9 mouse cellular contexts compared by ENCODE assay signal in the genomic region with DNA sequence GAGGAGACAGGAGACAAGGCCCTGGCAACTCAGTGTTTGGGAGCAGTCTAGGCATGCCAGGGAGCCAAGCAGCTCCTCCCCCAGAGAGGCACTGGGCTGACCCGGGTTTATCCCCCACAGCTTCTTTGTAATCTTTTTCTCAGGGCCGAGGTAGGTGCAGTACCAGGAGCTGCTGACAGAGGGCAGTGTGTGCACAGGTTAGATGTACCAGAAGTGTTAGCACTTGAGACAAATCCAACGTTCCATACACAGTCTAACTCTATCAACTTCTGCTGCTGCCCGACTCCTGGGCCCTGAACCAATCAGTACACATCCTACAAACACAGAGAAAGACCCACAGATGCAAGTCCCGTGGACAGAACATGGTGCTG. TPM values are rescaled to one million over a fixed set of nuclear protein-coding genes. Genes with fewer than 3 reads are reported as not detected.
A peak's percentile ranks its signal among the peaks of the same experiment; 100 is the strongest.
DNase-seq lines count a peak whose midpoint lies in the region; ATAC-seq and TF ChIP-seq lines count a peak whose summit lies in the region.
"Had no signal": no experiment of that assay in that cellular context is flagged by ENCODE, and none has a peak within 500 bp of the region (broad histone marks: within the 10 kb centered on the region; RNA-seq: fewer than 3 reads in every experiment).

No protein-coding gene starts in this region.

- 7% methylated on average over 5 of the region's 5 CpGs for WGBS in hindbrain, embryonic 12.5 days

- POLR2A ChIA-PET in Patski (lab: Charles Lee): no interaction called here

- H3K27me3 ChIP-seq in Patski: peaks cover 6% of the 10 kb centered on the region
- no peaks in the 10 kb centered on the region for H3K27me3 ChIP-seq in hindbrain, embryonic 12.5 days

- H3K4me2 ChIP-seq in hindbrain, embryonic 12.5 days (replicated peaks): no peak overlapping the region

- H3K9me3 ChIP-seq in hindbrain, embryonic 12.5 days (replicated peaks): no peaks in the 10 kb centered on the region

- CTCF ChIA-PET in Patski (lab: Charles Lee): interaction anchor here (0.6 to 3.3 kb wide), 10 partner anchors 17 to 449 kb away, joined by 3 to 26 read pairs (median 9); no protein-coding TSS in a partner anchor

- H3K4me3 ChIP-seq in hindbrain, embryonic 12.5 days: no peak overlapping the region
- H3K4me3 ChIP-seq: myocyte had no signal

- peak; percentile 12 for DNase-seq in Patski (ENCODE audit: low read depth, low spot score)
- peak; percentile 93 to 96 for DNase-seq in cerebellum, postnatal 10 days
- peak; percentile 70 to 88 for DNase-seq in frontal cortex, postnatal 10 days (ENCODE audit: low spot score in 2 of 2)
- peak; percentile 96 to 97 for DNase-seq in layer of hippocampus, postnatal 10 days (ENCODE audit: low spot score in 2 of 2)
- peak; percentile 90 for DNase-seq in lung, postnatal 10 days
- DNase-seq in retina, embryonic 14.5 days (ENCODE audit: low spot score): peak; percentile 97
- peak; percentile 71 for DNase-seq in thymus, postnatal 25 days

- in situ Hi-C loops in Patski (cut with MboI; ENCODE audit: low pct_unique_long_range_greater_than_20kb): loop anchor here (5.0 kb wide), 4 partner anchors 200 to 435 kb away; a partner anchor contains a TSS

- no peaks in the 10 kb centered on the region for H3K36me3 ChIP-seq in hindbrain, embryonic 12.5 days

- ATAC-seq in Patski: peak; percentile 27
- ATAC-seq in hindbrain, embryonic 12.5 days (ENCODE audit: low FRiP score): peak; percentile 67

- H3K4me1 ChIP-seq in hindbrain, embryonic 12.5 days: peaks cover 5% of the 10 kb centered on the region; the same call in 1 of the 2 replicates

- H3K9ac ChIP-seq in hindbrain, embryonic 12.5 days: no peak overlapping the region

- peak; percentile 93 for TF ChIP-seq CTCF in Patski (IDR thresholded peaks at IDR 0.05)

- H3K27ac ChIP-seq in hindbrain, embryonic 12.5 days: no peak overlapping the region

RNA-seq across cellular contexts. Expression of a gene that starts 13.6 kb away (rescaled TPM):
- polyA plus RNA-seq in Patski (2021): not detected
- not detected in 2 replicates for polyA plus RNA-seq in hindbrain, embryonic 12.5 days (2016; fragmentation: Nextera tagmentation; extraction: Ambion mirVana)
- not detected for total RNA-seq in layer of hippocampus, postnatal 10 days (2021)
- polyA plus RNA-seq: myocyte had no signal

RNA-seq across cellular contexts. Expression of a gene that starts 29.4 kb away (rescaled TPM):
- not detected for polyA plus RNA-seq in Patski (2021)
- polyA plus RNA-seq in hindbrain, embryonic 12.5 days (2016; fragmentation: Nextera tagmentation; extraction: Ambion mirVana): 0.57 and 0.65 TPM in 2 replicates
- 1 to 10 TPM; 2.7 to 4.4 TPM for total RNA-seq in layer of hippocampus, postnatal 10 days (2021)
- polyA plus RNA-seq: myocyte had no signal

RNA-seq across cellular contexts. Expression of a gene that starts 29.8 kb away (rescaled TPM):
- polyA plus RNA-seq in Patski (2021): not detected
- polyA plus RNA-seq in hindbrain, embryonic 12.5 days (2016; fragmentation: Nextera tagmentation; extraction: Ambion mirVana): not detected in 2 replicates
- not detected for total RNA-seq in layer of hippocampus, postnatal 10 days (2021)
- polyA plus RNA-seq: myocyte had no signal

RNA-seq across cellular contexts. Expression of a gene that starts 45.3 kb away (rescaled TPM):
- not detected for polyA plus RNA-seq in Patski (2021)
- polyA plus RNA-seq in hindbrain, embryonic 12.5 days (2016; fragmentation: Nextera tagmentation; extraction: Ambion mirVana): not detected in 2 replicates
- 1 to 10 TPM; 2.0 to 2.1 TPM for total RNA-seq in layer of hippocampus, postnatal 10 days (2021)
- polyA plus RNA-seq: myocyte had no signal

RNA-seq across cellular contexts. Expression of a gene that starts 60.0 kb away (rescaled TPM):
- 0.03 TPM for polyA plus RNA-seq in Patski (2021)
- 14.1 and 16.6 TPM in 2 replicates for polyA plus RNA-seq in hindbrain, embryonic 12.5 days (2016; fragmentation: Nextera tagmentation; extraction: Ambion mirVana)
- total RNA-seq in layer of hippocampus, postnatal 10 days (2021): not detected

Comparison
In these comparisons a context has a peak if more than half of its experiments do, and no peak if none do; other contexts are left out.
1. DNase-seq: peak in every context shown above with its lines; median percentile 97 in retina, embryonic 14.5 days; 96 in layer of hippocampus, postnatal 10 days; 94 in cerebellum, postnatal 10 days; 90 in lung, postnatal 10 days; 79 in frontal cortex, postnatal 10 days; 71 in thymus, postnatal 25 days; 12 in Patski.